Mouse (Mus musculus) thymus, adult 18-20 months (tissue): ENCODE measurements around the gene Vmn1r37.
"Not testable (repeated sequence)": the region's sequence is repeated elsewhere in the genome, so short reads cannot be mapped to it uniquely, and the experiment has no call there.

ENCODE experiments used
- DNase-seq, 2 experiments: peaks; one replicate each; pipeline ENCODE4 v3.0.0; 2022; ENCODE audit warnings: mixed read lengths in 2 of 2

Gene Vmn1r37

GRCm38 (mm10) chr6:66729082-66729481 is at the start of gene Vmn1r37:
TSS of gene Vmn1r37 (plus strand) at chr6:66729382.
- DNase-seq: not testable (repeated sequence)

DNA sequence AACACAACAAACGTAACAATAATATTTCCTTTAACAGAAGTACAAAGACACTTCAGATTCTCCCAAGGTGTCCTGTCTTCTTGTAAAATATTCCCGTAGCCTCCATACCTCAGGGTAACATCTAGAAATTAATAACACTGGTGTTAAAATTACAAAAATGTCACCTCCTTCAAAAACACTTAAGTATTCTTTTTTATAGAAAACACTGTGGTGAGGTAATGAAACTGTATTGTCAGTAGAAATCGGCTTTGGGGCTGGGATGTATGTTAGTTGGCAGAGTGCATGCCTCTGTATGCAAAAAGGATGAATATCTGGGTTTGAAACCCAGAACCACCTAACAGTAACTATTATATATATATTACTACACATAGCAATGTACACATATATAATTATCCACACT is 43.4 kb upstream of the Vmn1r37 start, which contains the start of gene Vmn1r35:
Gene Vmn1r35, minus strand, starts transcription at position 101 of the 400 bp plus-strand sequence.
- DNase-seq: no peak

DNA sequence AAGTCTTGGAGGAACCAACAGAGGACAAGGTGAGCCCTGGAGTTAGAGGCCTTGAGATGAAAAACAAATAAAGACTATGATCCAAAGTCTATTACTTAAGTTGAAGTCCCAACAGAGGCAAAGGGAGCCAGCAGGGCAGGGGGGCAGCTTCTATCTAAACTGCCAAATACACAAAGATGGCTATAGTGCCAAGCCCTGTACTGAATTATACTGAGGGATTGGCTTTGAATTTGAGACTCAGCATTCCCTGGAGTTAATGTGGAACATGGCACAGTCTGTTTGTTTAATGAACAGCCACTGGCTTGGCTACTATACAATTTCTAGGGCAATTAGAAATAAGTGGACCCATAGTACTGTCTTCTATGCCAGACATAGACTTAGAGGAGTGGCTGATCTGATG is 20.3 kb upstream of the Vmn1r37 start:
- DNase-seq: no peak

DNA sequence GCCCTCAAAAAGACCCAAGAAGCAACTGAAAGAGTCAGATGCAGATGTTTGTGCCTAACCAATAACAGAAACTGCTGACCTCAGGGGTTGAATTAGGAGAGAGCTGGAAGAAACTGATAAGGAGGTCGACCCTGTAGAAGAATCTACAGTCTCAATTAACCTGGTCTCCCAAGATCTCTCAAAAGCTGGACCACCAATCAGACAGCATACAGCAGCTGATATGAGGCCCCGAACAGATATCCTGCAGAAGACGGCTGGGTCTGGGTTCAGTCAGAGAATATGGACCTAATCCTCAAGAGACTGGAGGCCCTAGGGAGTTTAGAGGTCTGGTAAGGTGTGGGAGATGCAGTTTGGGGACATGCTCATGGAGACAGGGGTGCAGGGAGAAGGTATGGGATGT is 15.3 kb upstream of the Vmn1r37 start:
- no peak for DNase-seq

- not testable (repeated sequence) for DNase-seq
Observed at GRCm38 (mm10) chr6:66719068-66719467, 10.1 kb upstream of the Vmn1r37 start, which contains the start of gene Vmn1r36. TSS of gene Vmn1r36 (minus strand) at chr6:66719168.

DNA sequence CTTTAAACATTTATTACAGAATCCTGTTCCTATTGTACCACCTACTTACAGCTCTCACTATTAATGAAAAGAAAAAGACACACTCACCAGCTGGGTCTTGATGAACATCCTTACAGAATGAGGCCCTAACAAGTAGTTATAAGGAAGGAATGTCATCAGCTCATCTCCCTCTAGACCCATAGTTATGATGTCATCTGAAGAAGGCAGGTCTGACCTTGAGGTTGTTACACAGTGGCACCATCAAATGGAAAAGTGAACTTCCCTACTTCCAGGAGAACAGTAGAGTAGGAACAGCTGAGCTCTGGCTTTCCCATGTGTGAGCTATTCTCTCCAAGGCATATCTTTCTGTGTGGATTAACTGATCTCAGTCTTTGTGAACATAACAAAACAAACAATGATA is 53.3 kb downstream of the Vmn1r37 start, which contains the start of gene Vmn1r38:
Gene Vmn1r38, minus strand, starts transcription at position 101 of the 400 bp plus-strand sequence.
- DNase-seq: not testable (repeated sequence)
